Mouse (Mus musculus): ENCODE data around the gene Hyal2. TPM values are rescaled to one million over a fixed set of nuclear protein-coding genes. Genes with fewer than 3 reads are reported as not detected.

The Hyal2 gene
- 87.4 and 87.7 TPM in 2 replicates for polyA plus RNA-seq (2015; fragmentation: Nextera tagmentation; extraction: Ambion mirVana)

DNA sequence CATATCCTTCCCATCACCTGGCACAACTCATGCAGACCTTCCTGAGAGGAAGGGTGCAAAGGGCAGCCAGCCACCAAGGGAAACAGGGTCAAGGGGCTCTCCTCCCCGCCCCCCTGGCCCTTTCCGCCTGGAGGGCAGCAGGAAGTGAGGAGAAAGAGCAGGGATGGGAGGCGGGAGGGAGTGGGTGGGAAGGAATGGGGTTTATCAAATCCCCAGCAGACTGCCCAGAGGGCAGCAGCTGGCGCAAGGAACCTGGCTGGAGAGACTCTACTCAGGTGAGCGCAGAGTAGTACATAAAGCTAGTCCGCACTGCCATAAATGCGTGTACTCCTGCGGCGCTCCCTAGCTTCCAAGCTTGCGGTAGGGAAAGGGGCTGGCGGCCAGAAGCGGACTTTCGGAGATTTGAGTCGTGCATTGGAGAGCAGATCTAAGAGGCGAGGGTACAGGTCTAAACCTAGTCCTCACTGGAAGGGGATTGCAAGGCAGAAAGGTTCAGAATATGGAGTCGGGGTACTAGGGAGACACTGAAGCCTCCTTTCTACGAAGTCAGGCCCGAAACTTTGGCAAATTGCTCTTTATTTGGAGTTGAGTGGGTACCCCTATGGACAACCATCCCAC lies at the start of gene Hyal2:
TSS of gene Hyal2 (plus strand) at position 244 of the 618 bp plus-strand sequence.
- H3K4me2 ChIP-seq (ENCODE audit: low read depth, low read length) = peak within 1 kb of the TSS; percentile 75
- peaks cover 42% of the 10 kb centered on the region for H3K4me1 ChIP-seq (ENCODE audit: control insufficient read depth, insufficient read depth, low read length)
- no peak for ATAC-seq (replicated peaks; ENCODE audit: extremely low read depth, insufficient read depth, low FRiP score)
- WGBS = 16% methylated on average over 18 of the region's 18 CpGs
- H3K27ac ChIP-seq (ENCODE audit: low read length) = peak within 1 kb of the TSS; percentile 93
- peak within 1 kb of the TSS; percentile 94 for H3K9ac ChIP-seq (ENCODE audit: low read length)
- H3K27me3 ChIP-seq (ENCODE audit: control insufficient read depth, insufficient read depth, low read length) = no peaks in the 10 kb centered on the region
- peak within 1 kb of the TSS; percentile 87 for H3K4me3 ChIP-seq (ENCODE audit: low read length)
- H3K36me3 ChIP-seq (ENCODE audit: control insufficient read depth, insufficient read depth) = peaks cover 14% of the 10 kb centered on the region
- no peaks in the 10 kb centered on the region for H3K9me3 ChIP-seq (replicated peaks; ENCODE audit: control insufficient read depth, low read length)

- Histone ChIP-seq H3K4me3 (ENCODE audit: low read length) (no peak overlapping the region), H3K27ac (ENCODE audit: low read length) (no peak overlapping the region), H3K4me1 (ENCODE audit: control insufficient read depth, insufficient read depth, low read length) (peaks cover 9% of the 10 kb centered on the region), H3K4me2 (ENCODE audit: low read depth, low read length) (no peak overlapping the region), H3K9ac (ENCODE audit: low read length) (no peak overlapping the region), H3K9me3 (replicated peaks; ENCODE audit: control insufficient read depth, low read length) (no peaks in the 10 kb centered on the region), H3K36me3 (ENCODE audit: control insufficient read depth, insufficient read depth) (no peaks in the 10 kb centered on the region), H3K27me3 (ENCODE audit: control insufficient read depth, insufficient read depth, low read length) (no peaks in the 10 kb centered on the region; the same call in 1 of the 2 replicates)
- 69% methylated on average over 6 of the region's 6 CpGs for WGBS
- ATAC-seq (replicated peaks; ENCODE audit: extremely low read depth, insufficient read depth, low FRiP score) = no peak
Observed at GRCm38 (mm10) chr9:107520331-107520730, 47.4 kb upstream of the Hyal2 start.

GRCm38 (mm10) chr9:107521190-107521589 lies 46.6 kb upstream of the Hyal2 start:
- H3K9me3 ChIP-seq (replicated peaks; ENCODE audit: control insufficient read depth, low read length) = no peaks in the 10 kb centered on the region
- no peak for ATAC-seq (replicated peaks; ENCODE audit: extremely low read depth, insufficient read depth, low FRiP score)
- H3K27me3 ChIP-seq (ENCODE audit: control insufficient read depth, insufficient read depth, low read length) = peaks cover 7% of the 10 kb centered on the region
- 52% methylated on average over 5 of the region's 5 CpGs for WGBS
- H3K9ac ChIP-seq (ENCODE audit: low read length) = no peak overlapping the region
- peak overlapping the region; percentile 55; the same call in 1 of the 2 replicates for H3K4me2 ChIP-seq (ENCODE audit: low read depth, low read length)
- H3K4me3 ChIP-seq (ENCODE audit: low read length) = peak overlapping the region; percentile 11
- peaks cover 9% of the 10 kb centered on the region for H3K4me1 ChIP-seq (ENCODE audit: control insufficient read depth, insufficient read depth, low read length)
- H3K27ac ChIP-seq (ENCODE audit: low read length) = peak overlapping the region; percentile 54; the same call in 1 of the 2 replicates
- no peaks in the 10 kb centered on the region for H3K36me3 ChIP-seq (ENCODE audit: control insufficient read depth, insufficient read depth)

DNA sequence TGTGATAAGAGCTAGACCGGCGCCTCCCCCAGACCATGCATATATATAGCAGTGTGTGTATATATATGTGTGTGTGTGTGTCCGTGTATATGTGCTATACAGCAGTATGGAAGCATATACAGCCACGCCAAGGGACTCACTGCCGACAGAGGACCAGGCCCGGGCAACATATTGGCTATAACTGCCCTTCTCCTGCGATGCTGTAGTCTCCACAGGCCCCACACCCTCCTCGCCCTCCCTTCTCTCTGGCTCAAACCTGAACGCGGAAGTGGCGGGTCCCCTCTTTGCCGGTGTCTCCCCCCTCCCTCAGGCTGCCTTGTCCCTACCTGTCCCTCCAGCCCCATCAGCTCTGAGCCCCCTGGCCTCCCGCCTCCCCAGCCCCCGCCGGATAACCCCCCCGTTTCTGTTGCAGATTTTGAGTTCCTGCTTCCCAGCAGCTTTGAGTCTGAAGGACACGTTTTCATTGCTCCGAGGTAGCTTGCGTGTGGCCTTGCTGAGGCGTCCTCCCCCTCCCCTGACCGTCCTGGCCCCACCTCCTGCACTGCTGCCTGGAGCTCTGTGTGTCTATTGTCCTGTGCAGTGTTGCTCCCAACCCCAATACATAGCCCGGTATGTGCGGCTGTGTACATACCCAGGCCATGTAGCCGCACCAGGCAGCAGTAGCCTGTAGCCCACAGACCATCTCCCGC lies 45.9 kb upstream of the Hyal2 start:
- H3K4me1 ChIP-seq (ENCODE audit: control insufficient read depth, insufficient read depth, low read length) = peaks cover 14% of the 10 kb centered on the region
- peak overlapping the region; percentile 11 for H3K4me3 ChIP-seq (ENCODE audit: low read length)
- peak overlapping the region; percentile 54 for H3K27ac ChIP-seq (ENCODE audit: low read length)
- no peaks in the 10 kb centered on the region for H3K36me3 ChIP-seq (ENCODE audit: control insufficient read depth, insufficient read depth)
- no peaks in the 10 kb centered on the region for H3K9me3 ChIP-seq (replicated peaks; ENCODE audit: control insufficient read depth, low read length)
- H3K27me3 ChIP-seq (ENCODE audit: control insufficient read depth, insufficient read depth, low read length) = peaks cover 13% of the 10 kb centered on the region
- peak overlapping the region; percentile 45 for H3K9ac ChIP-seq (ENCODE audit: low read length)
- H3K4me2 ChIP-seq (ENCODE audit: low read depth, low read length) = peak overlapping the region; percentile 55
- 25% methylated on average over 25 of the region's 25 CpGs for WGBS
- ATAC-seq (replicated peaks; ENCODE audit: extremely low read depth, insufficient read depth, low FRiP score) = peak; percentile 25

GRCm38 (mm10) chr9:107522400-107522711 lies 45.4 kb upstream of the Hyal2 start:
- 29% methylated on average over 2 of the region's 2 CpGs for WGBS
- Histone ChIP-seq H3K27me3 (ENCODE audit: control insufficient read depth, insufficient read depth, low read length) (peaks cover 13% of the 10 kb centered on the region), H3K36me3 (ENCODE audit: control insufficient read depth, insufficient read depth) (no peaks in the 10 kb centered on the region), H3K4me1 (ENCODE audit: control insufficient read depth, insufficient read depth, low read length) (peaks cover 14% of the 10 kb centered on the region), H3K4me3 (ENCODE audit: low read length) (no peak overlapping the region; the same call in 1 of the 2 replicates), H3K27ac (ENCODE audit: low read length) (no peak overlapping the region; the same call in 1 of the 2 replicates), H3K4me2 (ENCODE audit: low read depth, low read length) (peak overlapping the region; percentile 55), H3K9me3 (replicated peaks; ENCODE audit: control insufficient read depth, low read length) (no peaks in the 10 kb centered on the region), H3K9ac (ENCODE audit: low read length) (peak overlapping the region; percentile 45)
- ATAC-seq (replicated peaks; ENCODE audit: extremely low read depth, insufficient read depth, low FRiP score) = no peak

DNA sequence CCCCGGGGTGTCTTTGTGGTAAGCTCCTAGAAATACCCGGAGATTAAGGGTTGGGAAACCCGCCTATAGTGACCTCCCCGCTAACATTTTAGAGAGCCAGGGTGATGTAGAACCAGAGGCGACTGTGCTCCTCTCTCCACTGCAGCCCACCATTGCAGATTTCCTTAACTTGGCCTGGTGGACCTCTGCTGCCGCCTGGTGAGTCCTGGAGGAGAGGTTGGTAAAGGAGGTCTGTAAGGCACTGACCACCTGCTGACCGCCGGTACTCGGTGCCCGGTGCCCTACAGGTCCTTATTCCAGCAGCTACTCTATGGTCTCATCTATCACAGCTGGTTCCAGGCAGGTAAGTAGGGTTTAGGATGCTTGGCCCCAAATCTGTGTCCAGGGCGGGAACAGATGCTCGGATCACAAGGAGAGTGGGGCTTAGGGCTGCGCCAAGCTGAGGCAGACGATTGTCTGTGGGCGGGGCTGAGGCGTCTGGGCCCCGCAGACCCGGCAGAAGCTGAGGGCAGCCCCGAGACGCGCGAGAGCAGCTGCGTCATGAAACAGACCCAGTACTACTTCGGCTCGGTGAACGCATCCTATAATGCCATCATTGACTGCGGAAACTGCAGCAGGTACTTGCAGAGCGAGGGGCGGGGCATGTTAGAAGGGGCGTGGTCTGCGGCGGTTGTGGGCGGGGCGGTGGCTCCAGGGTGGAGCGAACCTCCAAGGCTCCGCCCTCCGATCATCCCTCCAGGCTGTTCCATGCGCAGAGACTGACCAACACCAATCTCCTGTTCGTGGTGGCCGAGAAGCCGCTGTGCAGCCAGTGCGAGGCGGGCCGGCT lies 41.3 kb upstream of the Hyal2 start:
- Histone ChIP-seq H3K9me3 (replicated peaks; ENCODE audit: control insufficient read depth, low read length) (no peaks in the 10 kb centered on the region), H3K27me3 (ENCODE audit: control insufficient read depth, insufficient read depth, low read length) (peaks cover 13% of the 10 kb centered on the region), H3K4me3 (ENCODE audit: low read length) (peak overlapping the region; percentile 42), H3K4me1 (ENCODE audit: control insufficient read depth, insufficient read depth, low read length) (peaks cover 12% of the 10 kb centered on the region), H3K4me2 (ENCODE audit: low read depth, low read length) (peak overlapping the region; percentile 67), H3K36me3 (ENCODE audit: control insufficient read depth, insufficient read depth) (no peaks in the 10 kb centered on the region), H3K27ac (ENCODE audit: low read length) (no peak overlapping the region), H3K9ac (ENCODE audit: low read length) (peak overlapping the region; percentile 18)
- 12% methylated on average over 44 of the region's 44 CpGs for WGBS
- ATAC-seq (replicated peaks; ENCODE audit: extremely low read depth, insufficient read depth, low FRiP score) = peak; percentile 38

DNA sequence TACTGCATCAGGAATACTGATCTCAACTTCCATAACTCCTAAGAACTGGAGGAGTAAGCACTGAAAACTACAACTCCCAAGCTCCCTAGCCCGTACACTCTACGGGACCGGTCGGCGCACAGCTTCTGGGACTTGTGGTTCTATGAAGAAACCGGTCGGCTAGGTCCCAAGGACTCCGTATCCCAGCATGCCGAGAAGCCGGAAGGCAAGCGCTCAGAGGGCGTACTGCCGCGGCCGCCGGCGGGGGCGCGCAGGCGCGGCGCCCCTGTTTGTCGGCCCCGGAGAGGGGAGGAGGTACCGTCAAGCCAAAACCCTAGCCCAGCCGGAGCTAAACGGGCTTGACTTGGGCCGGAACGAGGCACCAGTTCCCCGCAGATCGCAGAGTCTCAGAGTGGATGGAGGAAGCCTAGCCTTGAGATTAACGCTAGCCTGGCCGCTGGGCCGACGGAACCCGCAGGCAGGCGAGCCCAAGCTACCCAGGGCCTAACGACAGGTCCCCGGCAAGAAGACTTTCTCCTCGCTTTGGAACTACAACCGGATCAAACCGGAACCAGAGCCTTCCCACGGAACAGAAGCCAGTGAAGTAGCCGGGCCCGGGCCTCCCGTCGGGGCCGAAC lies 33.8 kb upstream of the Hyal2 start, which contains the start of gene Tmem115:
TSS of gene Tmem115 (plus strand) at position 155 of the 617 bp plus-strand sequence.
- Histone ChIP-seq H3K36me3 (ENCODE audit: control insufficient read depth, insufficient read depth) (peaks cover 14% of the 10 kb centered on the region), H3K9me3 (replicated peaks; ENCODE audit: control insufficient read depth, low read length) (no peaks in the 10 kb centered on the region), H3K27ac (ENCODE audit: low read length) (peak within 1 kb of the TSS; percentile 79), H3K27me3 (ENCODE audit: control insufficient read depth, insufficient read depth, low read length) (no peaks in the 10 kb centered on the region), H3K9ac (ENCODE audit: low read length) (peak within 1 kb of the TSS; percentile 89), H3K4me3 (ENCODE audit: low read length) (peak within 1 kb of the TSS; percentile 81), H3K4me1 (ENCODE audit: control insufficient read depth, insufficient read depth, low read length) (peaks cover 19% of the 10 kb centered on the region), H3K4me2 (ENCODE audit: low read depth, low read length) (peak within 1 kb of the TSS; percentile 87)
- ATAC-seq (replicated peaks; ENCODE audit: extremely low read depth, insufficient read depth, low FRiP score) = peak; percentile 99
- WGBS = under 1% methylated on average over 48 of the region's 48 CpGs

- H3K9ac ChIP-seq (ENCODE audit: low read length) = peak overlapping the region; percentile 89
Observed at GRCm38 (mm10) chr9:107534408-107535202, 33.1 kb upstream of the Hyal2 start.

More at GRCm38 (mm10) chr9:107534408-107535202, 33.1 kb upstream of the Hyal2 start:
- H3K4me1 ChIP-seq (ENCODE audit: control insufficient read depth, insufficient read depth, low read length) = peaks cover 19% of the 10 kb centered on the region
- no peaks in the 10 kb centered on the region for H3K27me3 ChIP-seq (ENCODE audit: control insufficient read depth, insufficient read depth, low read length)
- H3K36me3 ChIP-seq (ENCODE audit: control insufficient read depth, insufficient read depth) = peaks cover 21% of the 10 kb centered on the region
- peak overlapping the region; percentile 87 for H3K4me2 ChIP-seq (ENCODE audit: low read depth, low read length)
- peak; percentile 19; the same call in 1 of the 2 replicates for ATAC-seq (replicated peaks; ENCODE audit: extremely low read depth, insufficient read depth, low FRiP score)
- H3K9me3 ChIP-seq (replicated peaks; ENCODE audit: control insufficient read depth, low read length) = no peaks in the 10 kb centered on the region
- H3K4me3 ChIP-seq (ENCODE audit: low read length) = peak overlapping the region; percentile 81
- H3K27ac ChIP-seq (ENCODE audit: low read length) = peak overlapping the region; percentile 79
- WGBS = under 1% methylated on average over 40 of the region's 40 CpGs

All from heart, embryonic 16.5 days (tissue).